Mouse (Mus musculus) cortical plate, adult 2 months (tissue): Measurements from ENCODE around the gene Slc5a12.

ENCODE experiments used
- CTCF ChIP-seq: fragments of 200-500 bp; IDR thresholded peaks from 2 replicates; pipeline ENCODE4 v1.5.1; 2011; ENCODE audit warnings: mild to moderate bottlenecking, control low read depth, low read length; ENCODE audit not compliant: insufficient read depth; ENCODE audit errors: extremely low read depth
- POLR2A ChIP-seq: fragments of 200-500 bp; IDR thresholded peaks from 2 replicates; pipeline ENCODE4 v1.6.1; 2011; ENCODE audit warnings: mild to moderate bottlenecking, low read length, control low read depth; ENCODE audit not compliant: insufficient read depth; ENCODE audit errors: extremely low read depth

- TF ChIP-seq POLR2A (no peak), CTCF (no peak)
Observed at GRCm38 (mm10) chr2:110556098-110556497, 41.0 kb upstream of the Slc5a12 start.
